8 mouse cellular contexts compared by ENCODE assay signal in the genomic region with DNA sequence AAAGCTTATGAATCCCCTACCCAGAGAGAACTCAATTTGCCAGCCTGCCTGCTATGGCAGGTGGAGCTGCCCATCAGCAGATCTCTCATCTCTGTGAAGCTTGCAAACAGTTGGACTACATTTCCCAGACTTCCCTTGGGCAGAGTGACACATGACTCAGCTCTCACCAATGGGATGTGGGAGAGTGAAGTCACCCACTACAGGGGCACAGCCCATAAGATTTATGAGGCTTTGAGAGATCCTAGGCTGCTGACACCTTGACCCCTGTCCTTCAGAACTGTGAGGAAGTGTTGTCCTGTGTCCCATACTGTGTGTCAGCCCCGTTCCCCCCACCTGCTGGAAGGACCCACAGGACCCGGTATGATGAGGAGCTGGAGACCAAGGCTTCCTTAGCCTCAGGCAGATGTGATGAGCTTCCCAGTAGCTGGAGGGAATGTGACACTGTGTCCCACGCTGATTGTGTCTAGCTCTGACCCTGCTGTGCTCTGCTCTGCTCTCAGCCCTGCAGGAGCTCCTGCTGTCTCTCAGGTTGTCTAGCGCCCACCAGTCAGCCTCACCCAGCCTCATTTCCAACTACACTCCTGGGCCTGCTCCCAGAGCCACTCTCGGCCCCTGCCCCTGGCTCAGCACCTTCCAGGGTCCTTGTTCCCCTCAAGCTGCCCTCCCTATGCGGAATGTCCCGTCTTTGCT. TPM values are rescaled to one million over a fixed set of nuclear protein-coding genes. Genes with fewer than 3 reads are reported as not detected.
DNase-seq lines count a peak whose midpoint lies in the region; ATAC-seq and TF ChIP-seq lines count a peak whose summit lies in the region.

No protein-coding gene starts in this region.

- DNase-seq in spleen, postnatal 36 days (ENCODE audit: low spot score in 2 of 2): peak; percentile 28 to 45
- no peak for DNase-seq in spleen, adult 18-20 months
- DNase-seq in embryonic facial prominence, embryonic 11.5 days (ENCODE audit: low spot score): peak; percentile 79
- peak; percentile 51 for DNase-seq in limb, embryonic 14.5 days (ENCODE audit: low spot score)
- peak; percentile 87 for DNase-seq in midbrain, postnatal 0 days (ENCODE audit: low spot score)
- DNase-seq in thymus, postnatal 14 days: peak; percentile 57

- peak; percentile 77 for ATAC-seq in embryonic facial prominence, embryonic 11.5 days (replicated peaks; ENCODE audit: insufficient number of reproducible peaks, low FRiP score, low TSS enrichment, low read depth)
- ATAC-seq in heart, embryonic 12.5 days (ENCODE audit: insufficient number of reproducible peaks, low FRiP score): peak; percentile 54
- peak; percentile 65 for ATAC-seq in kidney, embryonic 15.5 days (replicated peaks; ENCODE audit: low FRiP score)
- peak; percentile 86 for ATAC-seq in limb, embryonic 14.5 days (ENCODE audit: low FRiP score, low read depth)
- ATAC-seq in midbrain, postnatal 0 days (ENCODE audit: low FRiP score): peak; percentile 86

- no peak overlapping the region for H3K27ac ChIP-seq in embryonic facial prominence, embryonic 11.5 days (replicated peaks; ENCODE audit: low read depth, low read length)
- no peak overlapping the region for H3K27ac ChIP-seq in heart, embryonic 12.5 days (ENCODE audit: poor library complexity, severe bottlenecking)
- H3K27ac ChIP-seq in kidney, embryonic 15.5 days: no peak overlapping the region
- no peak overlapping the region for H3K27ac ChIP-seq in limb, embryonic 14.5 days (replicated peaks; ENCODE audit: low read depth, low read length)
- peak overlapping the region; percentile 55 for H3K27ac ChIP-seq in midbrain, postnatal 0 days (ENCODE audit: low read depth, low read length)

- no peaks in the 10 kb centered on the region for H3K9me3 ChIP-seq in embryonic facial prominence, embryonic 11.5 days (replicated peaks; ENCODE audit: control insufficient read depth, low read length)
- H3K9me3 ChIP-seq in heart, embryonic 12.5 days (replicated peaks): peaks cover 4% of the 10 kb centered on the region
- no peaks in the 10 kb centered on the region for H3K9me3 ChIP-seq in kidney, embryonic 15.5 days (replicated peaks)
- H3K9me3 ChIP-seq in limb, embryonic 14.5 days (ENCODE audit: control insufficient read depth, low read length): no peaks in the 10 kb centered on the region
- H3K9me3 ChIP-seq in midbrain, postnatal 0 days (ENCODE audit: low read length): no peaks in the 10 kb centered on the region

- TF ChIP-seq POLR2A in limb, embryonic 14.5 days (IDR thresholded peaks at IDR 0.05; ENCODE audit: borderline replicate concordance, extremely low read depth, insufficient read depth, insufficient read length): no peak

- H3K27me3 ChIP-seq in embryonic facial prominence, embryonic 11.5 days (ENCODE audit: control insufficient read depth, insufficient read depth, low read length): no peaks in the 10 kb centered on the region
- H3K27me3 ChIP-seq in heart, embryonic 12.5 days (replicated peaks): no peaks in the 10 kb centered on the region
- no peaks in the 10 kb centered on the region for H3K27me3 ChIP-seq in kidney, embryonic 15.5 days
- H3K27me3 ChIP-seq in limb, embryonic 14.5 days (ENCODE audit: control insufficient read depth, insufficient read depth, low read length): no peaks in the 10 kb centered on the region
- no peaks in the 10 kb centered on the region for H3K27me3 ChIP-seq in midbrain, postnatal 0 days (ENCODE audit: insufficient read depth, low read length)

- no peak overlapping the region for H3K4me3 ChIP-seq in embryonic facial prominence, embryonic 11.5 days (ENCODE audit: low read depth, low read length)
- H3K4me3 ChIP-seq in heart, embryonic 12.5 days: 0 out of 2 replicates have a peak overlapping the region, but pooled peaks have one; percentile 5
- H3K4me3 ChIP-seq in kidney, embryonic 15.5 days (replicated peaks): no peak overlapping the region
- no peak overlapping the region for H3K4me3 ChIP-seq in limb, embryonic 14.5 days (replicated peaks; ENCODE audit: low read length)
- no peak overlapping the region for H3K4me3 ChIP-seq in midbrain, postnatal 0 days (ENCODE audit: low read depth, low read length)

- peak overlapping the region; percentile 21; the same call in 1 of the 2 replicates for H3K4me2 ChIP-seq in embryonic facial prominence, embryonic 11.5 days (ENCODE audit: low read depth, low read length)
- peak overlapping the region; percentile 48 for H3K4me2 ChIP-seq in heart, embryonic 12.5 days
- H3K4me2 ChIP-seq in kidney, embryonic 15.5 days: peak overlapping the region; percentile 17
- peak overlapping the region; percentile 31; the same call in 1 of the 2 replicates for H3K4me2 ChIP-seq in limb, embryonic 14.5 days (replicated peaks; ENCODE audit: low read depth, low read length, severe bottlenecking)
- peak overlapping the region; percentile 26; the same call in 1 of the 2 replicates for H3K4me2 ChIP-seq in midbrain, postnatal 0 days (ENCODE audit: low read depth, low read length, poor library complexity, severe bottlenecking)

- H3K4me1 ChIP-seq in embryonic facial prominence, embryonic 11.5 days (ENCODE audit: control insufficient read depth, insufficient read depth, low read length): no peaks in the 10 kb centered on the region
- no peaks in the 10 kb centered on the region for H3K4me1 ChIP-seq in heart, embryonic 12.5 days (replicated peaks)
- H3K4me1 ChIP-seq in kidney, embryonic 15.5 days: peaks cover 12% of the 10 kb centered on the region
- H3K4me1 ChIP-seq in limb, embryonic 14.5 days (ENCODE audit: control insufficient read depth, insufficient read depth, low read length): no peaks in the 10 kb centered on the region
- 0 out of 2 replicates have a peak, but pooled peaks cover 4% of the 10 kb centered on the region for H3K4me1 ChIP-seq in midbrain, postnatal 0 days (ENCODE audit: insufficient read depth, low read length)

- peak overlapping the region; percentile 22; the same call in 1 of the 2 replicates for H3K9ac ChIP-seq in embryonic facial prominence, embryonic 11.5 days (replicated peaks; ENCODE audit: low read length)
- no peak overlapping the region; the same call in 1 of the 2 replicates for H3K9ac ChIP-seq in heart, embryonic 12.5 days
- H3K9ac ChIP-seq in kidney, embryonic 15.5 days: no peak overlapping the region
- H3K9ac ChIP-seq in limb, embryonic 14.5 days (ENCODE audit: low read depth, low read length, severe bottlenecking): no peak overlapping the region
- H3K9ac ChIP-seq in midbrain, postnatal 0 days (replicated peaks; ENCODE audit: low read length, poor library complexity, severe bottlenecking): 0 out of 2 replicates have a peak overlapping the region, but pooled peaks have one; percentile 1

- 51% methylated on average over 7 of the region's 7 CpGs for whole genome bisulfite sequencing in embryonic facial prominence, embryonic 11.5 days
- WGBS in heart, embryonic 12.5 days: 41% methylated on average over 7 of the region's 7 CpGs
- WGBS in kidney, embryonic 15.5 days: 51% methylated on average over 7 of the region's 7 CpGs
- WGBS in limb, embryonic 14.5 days: 56% methylated on average over 7 of the region's 7 CpGs
- WGBS in midbrain, postnatal 0 days: 52% methylated on average over 7 of the region's 7 CpGs

- no peaks in the 10 kb centered on the region for H3K36me3 ChIP-seq in embryonic facial prominence, embryonic 11.5 days (replicated peaks; ENCODE audit: control insufficient read depth, insufficient read depth, low read depth, low read length)
- no peaks in the 10 kb centered on the region for H3K36me3 ChIP-seq in heart, embryonic 12.5 days
- H3K36me3 ChIP-seq in kidney, embryonic 15.5 days: no peaks in the 10 kb centered on the region
- H3K36me3 ChIP-seq in limb, embryonic 14.5 days (ENCODE audit: control insufficient read depth, insufficient read depth, low read length): no peaks in the 10 kb centered on the region
- no peaks in the 10 kb centered on the region for H3K36me3 ChIP-seq in midbrain, postnatal 0 days (ENCODE audit: insufficient read depth, low read length)

- no peak for TF ChIP-seq CTCF in midbrain, postnatal 0 days (IDR thresholded peaks at IDR 0.05)

RNA-seq across cellular contexts. Expression of gene Cstad, which starts 40.8 kb away (rescaled TPM):
- 1.9 TPM in 1 of 2 replicates, not detected in the other for polyA plus RNA-seq in embryonic facial prominence, embryonic 11.5 days (2014; fragmentation: Nextera tagmentation; extraction: Ambion mirVana)
- 1.4 and 2.0 TPM in 2 replicates for polyA plus RNA-seq in heart, embryonic 12.5 days (2016; fragmentation: Nextera tagmentation; extraction: Ambion mirVana)
- 1.2 and 1.8 TPM in 2 replicates for polyA plus RNA-seq in kidney, embryonic 15.5 days (2015; fragmentation: Nextera tagmentation; extraction: Ambion mirVana)
- polyA plus RNA-seq in limb, embryonic 14.5 days (2012; rRNA removed): 1.2 and 1.3 TPM in 2 replicates
- polyA plus RNA-seq in limb, embryonic 14.5 days (2014; fragmentation: Nextera tagmentation; extraction: Ambion mirVana): 2.2 and 3.1 TPM in 2 replicates
- total RNA-seq in midbrain, postnatal 0 days (2014; rRNA removed): 0.55 and 2.2 TPM in 2 replicates
- 0.64 and 0.70 TPM in 2 replicates for polyA plus RNA-seq in midbrain, postnatal 0 days (2015; fragmentation: Nextera tagmentation; extraction: Ambion mirVana)

Comparison
In these comparisons a context has a peak if more than half of its experiments do, and no peak if none do; other contexts are left out.
1. DNase-seq: peak in spleen, postnatal 36 days (2 of 2), embryonic facial prominence, embryonic 11.5 days (single experiment), limb, embryonic 14.5 days (single experiment), midbrain, postnatal 0 days (single experiment) and thymus, postnatal 14 days (single experiment); none in spleen, adult 18-20 months (0 of 2).
2. H3K9ac ChIP-seq: peak in embryonic facial prominence, embryonic 11.5 days (single experiment) and midbrain, postnatal 0 days (single experiment); none in heart, embryonic 12.5 days (single experiment), kidney, embryonic 15.5 days (single experiment) and limb, embryonic 14.5 days (single experiment).
3. Peak in every context shown above with its lines, with median percentiles within 50 percentile points of each other: ATAC-seq and H3K4me2 ChIP-seq.